Mouse (Mus musculus) heart, postnatal 0 days (tissue): ENCODE measurements around the gene 1700088E04Rik. TPM values are rescaled to one million over a fixed set of nuclear protein-coding genes. Genes with fewer than 3 reads are reported as not detected.

Experiments
- ATAC-seq: fragments of 200-750 bp; cut with Nextera tagmentation; 2 replicates; pipeline ENCODE4 v1.8.0; 2017; ENCODE audit warnings: low read depth, moderate number of reproducible peaks, moderate library complexity; ENCODE audit not compliant: insufficient read depth
- DNase-seq: peaks from one replicate; pipeline ENCODE4 v3.0.0-alpha.2; 2016; ENCODE audit warnings: low spot score
- H3K27ac ChIP-seq: fragments of 300-500 bp; sonication (generic); 2 replicates; pipeline ENCODE4 v1.5.1; 2014; ENCODE audit warnings: low read depth, mild to moderate bottlenecking
- H3K27me3 ChIP-seq: fragments of 300-500 bp; sonication (generic); 2 replicates; pipeline ENCODE4 v1.6.1; 2014; ENCODE audit warnings: low read length, mixed read lengths; ENCODE audit not compliant: control insufficient read depth, insufficient read depth
- H3K36me3 ChIP-seq: fragments of 300-500 bp; sonication (generic); replicated peaks from 2 replicates; pipeline ENCODE4 v1.6.1; 2014; ENCODE audit warnings: low read length, mixed read lengths; ENCODE audit not compliant: control insufficient read depth, insufficient read depth
- H3K4me1 ChIP-seq: fragments of 300-500 bp; sonication (generic); 2 replicates; pipeline ENCODE4 v1.6.1; 2014; ENCODE audit warnings: antibody characterized with exemption; ENCODE audit not compliant: control insufficient read depth, insufficient read depth
- H3K4me2 ChIP-seq: fragments of 300-500 bp; sonication (generic); 2 replicates; pipeline ENCODE4 v1.6.1; 2014; ENCODE audit warnings: low read depth, mild to moderate bottlenecking, low read length, moderate library complexity
- H3K4me3 ChIP-seq: fragments of 300-500 bp; sonication (generic); 2 replicates; pipeline ENCODE4 v1.5.1; 2014; ENCODE audit warnings: low read depth, low read length
- H3K9ac ChIP-seq: fragments of 300-500 bp; sonication (generic); replicated peaks from 2 replicates; pipeline ENCODE4 v1.6.1; 2014; ENCODE audit warnings: low read depth, low read length, mixed read lengths
- H3K9me3 ChIP-seq: fragments of 300-500 bp; sonication (generic); replicated peaks from 2 replicates; pipeline ENCODE4 v1.6.1; 2016; ENCODE audit warnings: low read length; ENCODE audit not compliant: control insufficient read depth
- CTCF ChIP-seq: IDR thresholded peaks from 2 replicates; pipeline ENCODE4 v1.5.1; 2016; ENCODE audit warnings: antibody characterized with exemption, control low read depth, low read depth
- EP300 ChIP-seq: IDR thresholded peaks from 2 replicates; pipeline ENCODE4 v1.6.1; 2016; ENCODE audit warnings: antibody characterized with exemption, low read depth
- WGBS: fragments of 180-500 bp; shearing (Covaris S2); extraction: QIAGEN DNeasy Blood & Tissue Kit; methylation state at CpG from one replicate; pipeline ENCODE4 v1.1.7; 2014; 5-methylcytosine and 5-hydroxymethylcytosine counted together
- polyA plus RNA-seq: library from polyadenylated mRNA; unstranded; fragments of >200 nt; fragmentation: Nextera tagmentation; extraction: Ambion mirVana; gene quantifications from 2 replicates; pipeline ENCODE4 v1.2.1, GENCODE M21; 2015
- total RNA-seq: library from RNA; depleted of rRNA; stranded (reverse); fragments of >200 nt; gene quantifications from 2 replicates; pipeline ENCODE4 v1.2.3, GENCODE M21; 2014; ENCODE audit warnings: low replicate concordance

The 1700088E04Rik gene
- total and polyA plus RNA-seq, 2 experiments from 2014 or later, result 10.7 TPM; not detected in 1

DNA sequence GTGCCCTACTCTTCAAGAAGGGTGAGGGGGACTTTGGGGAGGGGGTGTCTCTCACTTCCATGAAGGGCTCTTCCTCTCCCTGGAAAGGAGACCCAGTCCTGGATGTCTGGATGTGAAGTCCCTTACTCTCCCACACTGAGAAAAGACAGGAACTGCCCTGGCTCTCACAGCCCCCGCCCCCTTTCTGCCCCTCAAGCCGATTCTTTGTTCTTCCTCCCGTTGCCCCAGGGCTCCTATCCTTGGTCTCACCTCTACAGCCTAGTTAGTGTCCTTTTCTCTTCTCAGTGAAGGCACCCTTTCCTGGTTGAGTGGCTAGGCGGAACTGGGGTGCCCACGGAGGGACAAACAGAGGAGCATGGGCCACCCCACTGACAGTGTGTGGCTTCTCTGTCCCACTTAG lies 24.1 kb upstream of the 1700088E04Rik start, which contains the start of gene Sox10:
Gene Sox10 (minus strand): TSS at position 101 of the 400 bp plus-strand sequence.
- Histone ChIP-seq H3K4me3 (peak within 1 kb of the TSS; percentile 19), H3K9ac (no peak within 1 kb of the TSS), H3K9me3 (no peaks in the 10 kb centered on the region), H3K27me3 (peaks cover 55% of the 10 kb centered on the region), H3K4me1 (no peaks in the 10 kb centered on the region), H3K27ac (no peak within 1 kb of the TSS), H3K36me3 (no peaks in the 10 kb centered on the region), H3K4me2 (no peak within 1 kb of the TSS)
- TF ChIP-seq CTCF (no peak), EP300 (no peak)
- DNase-seq (no peak), ATAC-seq (no peak)
- WGBS, result 55% methylated on average over 5 of the region's 5 CpGs

DNA sequence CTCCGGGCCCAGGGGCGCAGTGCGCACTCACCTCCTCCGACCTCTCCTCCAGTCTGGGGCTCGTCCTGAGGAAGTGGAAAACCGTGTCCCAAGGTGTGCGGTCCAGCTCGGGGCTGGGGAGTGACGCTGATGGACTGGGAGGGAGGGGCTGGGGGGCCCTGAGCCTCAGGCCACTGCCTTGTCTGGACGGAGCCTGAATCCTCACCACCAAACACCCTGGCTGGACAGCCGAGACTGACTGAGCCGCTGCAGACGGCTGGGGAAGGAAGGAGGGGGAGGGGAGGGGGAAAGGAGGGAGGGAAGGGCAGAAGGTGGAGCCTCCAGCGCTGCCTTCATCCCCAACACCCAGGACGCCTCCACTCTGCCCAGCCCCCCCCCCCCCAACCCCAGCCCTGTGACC lies 23.2 kb upstream of the 1700088E04Rik start:
- no peaks in the 10 kb centered on the region for H3K36me3 ChIP-seq
- no peak for DNase-seq
- H3K4me2 ChIP-seq, result no peak overlapping the region
- H3K9me3 ChIP-seq, result no peaks in the 10 kb centered on the region
- 13% methylated on average over 14 of the region's 15 CpGs for WGBS
- H3K27ac ChIP-seq, result no peak overlapping the region
- peak overlapping the region; percentile 19 for H3K4me3 ChIP-seq
- no peaks in the 10 kb centered on the region for H3K4me1 ChIP-seq
- TF ChIP-seq EP300 (no peak), CTCF (no peak)
- ATAC-seq, result no peak
- H3K9ac ChIP-seq, result no peak overlapping the region
- H3K27me3 ChIP-seq, result peaks cover 64% of the 10 kb centered on the region

DNA sequence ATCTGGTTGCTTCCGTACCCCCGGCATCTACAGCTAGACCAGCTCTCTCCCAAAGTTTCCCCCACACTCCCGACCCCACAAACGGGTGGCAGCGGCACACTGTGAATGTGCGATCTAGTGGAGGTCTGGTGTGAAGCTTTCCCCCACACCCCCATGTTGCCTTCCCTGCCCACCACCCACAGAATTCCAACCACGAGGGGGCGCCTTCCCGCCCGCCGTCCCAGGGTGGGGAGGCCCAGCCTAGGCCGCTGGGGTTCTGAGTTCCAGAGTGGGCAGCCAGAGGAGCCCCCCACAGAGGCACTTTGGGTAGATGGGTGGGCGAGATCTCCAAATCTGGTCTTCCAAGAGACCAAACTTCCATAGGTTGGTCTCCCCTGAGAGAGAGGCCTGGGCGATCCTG lies 21.8 kb upstream of the 1700088E04Rik start:
- ATAC-seq, result no peak
- Histone ChIP-seq H3K27ac (no peak overlapping the region), H3K4me3 (no peak overlapping the region), H3K4me2 (no peak overlapping the region), H3K9ac (no peak overlapping the region), H3K9me3 (no peaks in the 10 kb centered on the region), H3K27me3 (peaks cover 76% of the 10 kb centered on the region), H3K36me3 (no peaks in the 10 kb centered on the region), H3K4me1 (no peaks in the 10 kb centered on the region)
- WGBS, result 38% methylated on average over 14 of the region's 14 CpGs
- DNase-seq, result no peak
- TF ChIP-seq CTCF (peak; percentile 10; the same call in 1 of the 2 replicates), EP300 (no peak)

DNA sequence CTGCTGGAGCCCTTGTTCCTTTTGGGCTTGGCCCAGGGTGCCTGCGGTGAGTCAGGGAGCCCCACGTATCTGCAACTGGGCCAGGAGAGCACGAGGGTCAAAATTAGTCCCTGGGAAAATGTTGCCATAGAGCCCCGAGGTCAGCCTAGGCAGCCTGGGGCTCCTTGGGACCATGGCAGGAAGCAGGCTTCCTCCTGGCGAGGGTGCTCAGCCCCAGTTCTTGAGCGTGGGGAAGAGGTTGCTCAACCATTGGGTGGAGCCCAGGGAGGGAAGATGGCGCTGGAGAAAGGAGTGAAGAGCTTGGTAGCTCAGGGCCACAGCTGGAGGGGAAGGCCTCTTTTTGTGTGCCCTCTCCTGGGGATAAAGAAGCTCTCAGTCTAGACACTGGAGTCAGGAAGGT lies 21.2 kb upstream of the 1700088E04Rik start:
- Histone ChIP-seq H3K4me2 (no peak overlapping the region), H3K4me1 (no peaks in the 10 kb centered on the region), H3K4me3 (no peak overlapping the region), H3K27me3 (peaks cover 77% of the 10 kb centered on the region), H3K36me3 (no peaks in the 10 kb centered on the region), H3K9me3 (no peaks in the 10 kb centered on the region), H3K9ac (no peak overlapping the region), H3K27ac (no peak overlapping the region)
- no peak for TF ChIP-seq EP300
- TF ChIP-seq CTCF, result no peak
- DNase-seq (no peak), ATAC-seq (no peak)
- 64% methylated on average over 7 of the region's 7 CpGs for WGBS

DNA sequence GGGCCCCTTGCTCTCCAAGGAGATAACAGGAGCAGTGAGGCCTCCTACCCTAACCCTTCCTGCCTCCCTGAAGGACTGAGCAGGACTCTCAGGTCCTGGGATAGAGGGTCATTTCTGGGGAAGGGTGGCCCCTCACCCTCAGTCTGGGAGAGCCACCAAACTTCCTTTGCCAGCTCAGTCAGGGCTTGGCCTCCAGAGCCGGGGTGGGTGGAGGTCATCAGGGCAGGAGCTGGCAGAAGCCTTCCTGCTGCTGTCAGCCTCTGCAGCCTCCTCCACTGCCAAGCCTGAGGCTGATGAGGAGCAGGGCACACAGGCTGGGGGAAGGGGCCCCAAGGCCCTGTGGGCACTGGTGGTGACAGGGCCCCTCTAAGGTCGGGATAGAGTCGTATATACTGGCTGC lies 14.5 kb upstream of the 1700088E04Rik start:
- 18% methylated on average over 3 of the region's 3 CpGs for WGBS
- H3K36me3 ChIP-seq, result peaks cover 18% of the 10 kb centered on the region

DNA sequence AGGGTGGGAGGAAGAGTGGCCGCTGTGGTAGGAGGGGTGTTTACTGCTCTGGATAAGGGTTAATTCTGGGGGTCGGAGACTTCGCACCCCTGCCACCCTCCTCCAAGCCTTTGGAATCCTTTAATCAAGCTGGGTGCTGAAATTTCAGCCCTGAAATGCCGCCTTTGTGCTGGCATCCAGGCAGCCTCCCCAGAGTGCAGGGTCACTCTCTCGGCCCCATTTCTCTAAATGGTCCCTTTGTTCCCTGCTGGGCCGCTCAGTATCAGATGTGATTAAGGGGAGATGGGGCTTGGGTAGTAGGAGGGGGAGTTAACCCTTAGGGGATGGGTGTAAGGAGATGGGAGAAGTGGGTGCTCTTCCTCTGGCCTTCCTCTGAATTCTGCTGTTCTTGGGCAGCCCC lies 11.7 kb upstream of the 1700088E04Rik start:
- Histone ChIP-seq H3K4me3 (no peak overlapping the region), H3K36me3 (peaks cover 31% of the 10 kb centered on the region)
- 67% methylated on average over 6 of the region's 6 CpGs for WGBS

More for the DNA sequence above, 14.5 kb upstream of the 1700088E04Rik start:
- Histone ChIP-seq H3K9me3 (no peaks in the 10 kb centered on the region), H3K27ac (no peak overlapping the region), H3K4me1 (no peaks in the 10 kb centered on the region), H3K9ac (no peak overlapping the region), H3K4me3 (no peak overlapping the region), H3K27me3 (peaks cover 26% of the 10 kb centered on the region), H3K4me2 (no peak overlapping the region)
- TF ChIP-seq CTCF, result no peak
- TF ChIP-seq EP300, result no peak
- no peak for DNase-seq
- ATAC-seq, result peak; percentile 25; the same call in 1 of the 2 replicates

More for the DNA sequence above, 11.7 kb upstream of the 1700088E04Rik start:
- no peaks in the 10 kb centered on the region for H3K27me3 ChIP-seq
- H3K27ac ChIP-seq, result no peak overlapping the region
- DNase-seq (no peak), ATAC-seq (no peak)
- H3K9me3 ChIP-seq, result no peaks in the 10 kb centered on the region
- no peak overlapping the region for H3K9ac ChIP-seq
- H3K4me1 ChIP-seq, result no peaks in the 10 kb centered on the region
- TF ChIP-seq EP300 (no peak), CTCF (no peak)
- H3K4me2 ChIP-seq, result no peak overlapping the region
